Mouse (Mus musculus): ENCODE results near the gene Six1.

DNA sequence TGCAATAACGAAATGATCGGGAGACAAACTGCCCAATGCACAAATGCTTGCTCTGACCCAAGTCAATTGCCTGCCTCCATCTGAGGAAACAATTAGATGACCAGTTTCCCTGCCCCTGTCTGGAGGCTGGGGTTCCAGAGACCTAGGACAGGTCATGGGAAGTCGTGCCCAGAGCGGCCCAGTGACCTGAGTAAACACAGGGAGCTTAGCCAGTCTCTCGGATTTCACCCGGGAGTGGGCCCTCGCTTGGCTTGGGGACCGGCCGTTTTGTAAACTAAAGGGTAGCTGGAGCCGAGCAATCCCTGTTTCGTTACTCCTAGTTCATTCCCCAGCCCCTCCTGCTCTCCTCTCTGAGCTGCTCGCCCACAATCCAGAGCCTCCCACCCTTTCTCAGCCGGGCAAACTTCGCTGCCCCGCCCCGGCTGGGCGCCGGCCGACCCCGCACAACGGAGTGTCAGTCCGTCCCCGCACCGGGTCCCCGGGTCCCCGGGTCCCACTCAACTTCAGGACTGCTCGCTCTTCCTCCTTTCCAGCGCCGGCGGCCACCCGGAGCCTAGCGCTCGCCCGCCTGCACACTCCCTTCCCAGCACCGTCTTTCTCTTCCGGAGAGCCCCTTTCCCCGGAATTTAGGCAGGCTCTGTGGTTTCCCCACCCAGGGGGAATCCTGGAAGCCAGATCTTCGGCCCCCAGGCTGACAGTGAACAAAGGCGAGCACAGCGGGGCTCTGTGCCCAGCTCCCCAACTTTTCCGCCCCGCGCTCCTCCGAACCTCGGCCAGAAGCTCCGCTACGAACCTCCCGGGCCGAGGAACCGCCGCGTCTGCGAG is 9.3 kb downstream of the Six1 start:
- TF ChIP-seq CTCF (conservative IDR thresholded peaks at IDR 0.05; ENCODE audit: low read length) (no peak), POU5F1 (IDR thresholded peaks at IDR 0.05; ENCODE audit: borderline replicate concordance, low read length) (no peak), NANOG (IDR thresholded peaks at IDR 0.05; ENCODE audit: borderline replicate concordance, low read length) (no peak)

All from E14TG2a.4 (cell line).